Mouse (Mus musculus) lung, postnatal 4 days (tissue): Measurements from ENCODE around the gene Usp35.

Experiments used
- DNase-seq, 2 experiments: peaks; one replicate each; pipeline ENCODE4 v3.0.0; 2021

The Usp35 gene

GRCm38 (mm10) chr7:97331726-97332666 lies at the start of gene Usp35, which contains the start of gene Kctd21:
Usp35 (minus strand) TSS chr7:97332020.
Kctd21 (plus strand) TSS chr7:97332327.
- peak; percentile 96 to 98 for DNase-seq

GRCm38 (mm10) chr7:97380500-97381123 lies 48.8 kb upstream of the Usp35 start:
- DNase-seq = no peak

- no peak for DNase-seq
Measured at GRCm38 (mm10) chr7:97379304-97379703, 47.5 kb upstream of the Usp35 start.

GRCm38 (mm10) chr7:97375906-97376305 lies 44.1 kb upstream of the Usp35 start:
- DNase-seq = no peak

- no peak for DNase-seq
Measured at GRCm38 (mm10) chr7:97375101-97375500, 43.3 kb upstream of the Usp35 start.

GRCm38 (mm10) chr7:97365887-97366286 lies 34.1 kb upstream of the Usp35 start:
- no peak for DNase-seq

- peak; percentile 36 to 64 for DNase-seq
Measured at GRCm38 (mm10) chr7:97361467-97361866, 29.6 kb upstream of the Usp35 start.

GRCm38 (mm10) chr7:97360955-97361354 lies 29.1 kb upstream of the Usp35 start:
- no peak for DNase-seq

GRCm38 (mm10) chr7:97360166-97360565 lies 28.3 kb upstream of the Usp35 start:
- DNase-seq = no peak

- no peak for DNase-seq
Measured at GRCm38 (mm10) chr7:97358347-97358746, 26.5 kb upstream of the Usp35 start.

GRCm38 (mm10) chr7:97357840-97358239 lies 26.0 kb upstream of the Usp35 start:
- no peak for DNase-seq

- peak; percentile 70 to 87 for DNase-seq
Measured at GRCm38 (mm10) chr7:97356875-97357276, 25.1 kb upstream of the Usp35 start.

GRCm38 (mm10) chr7:97356253-97356652 lies 24.4 kb upstream of the Usp35 start:
- DNase-seq = peak; percentile 34 to 76

GRCm38 (mm10) chr7:97355068-97355841 lies 23.4 kb upstream of the Usp35 start:
- peak; percentile 59 to 68 for DNase-seq

- no peak for DNase-seq
Measured at GRCm38 (mm10) chr7:97353356-97353755, 21.5 kb upstream of the Usp35 start.

- no peak for DNase-seq
Measured at GRCm38 (mm10) chr7:97351792-97352513, 20.1 kb upstream of the Usp35 start.

GRCm38 (mm10) chr7:97350891-97351290 lies 19.1 kb upstream of the Usp35 start:
- DNase-seq = no peak

- no peak for DNase-seq
Measured at GRCm38 (mm10) chr7:97349438-97349837, 17.6 kb upstream of the Usp35 start.

GRCm38 (mm10) chr7:97348836-97349235 lies 17.0 kb upstream of the Usp35 start:
- DNase-seq = no peak

- no peak for DNase-seq
Measured at GRCm38 (mm10) chr7:97348318-97348717, 16.5 kb upstream of the Usp35 start.

GRCm38 (mm10) chr7:97347464-97347863 lies 15.6 kb upstream of the Usp35 start:
- DNase-seq = no peak

- DNase-seq = no peak
Measured at GRCm38 (mm10) chr7:97346822-97347166, 15.0 kb upstream of the Usp35 start.
